Mouse (Mus musculus): ENCODE data around the gene Olfr154.
"Not testable (repeated sequence)": the region's sequence is repeated elsewhere in the genome, so short reads cannot be mapped to it uniquely, and the experiment has no call there.

Olfr154 gene

GRCm38 (mm10) chr2:85664355-85664754, at the start of gene Olfr154:
Gene Olfr154 (minus strand): TSS chr2:85664455.
- not testable (repeated sequence) for TF ChIP-seq GATA4 (IDR thresholded peaks at IDR 0.05; ENCODE audit: insufficient replicate concordance, low read length)

- TF ChIP-seq GATA4 (IDR thresholded peaks at IDR 0.05; ENCODE audit: insufficient replicate concordance, low read length) = no peak
Observed at GRCm38 (mm10) chr2:85711159-85711558, 46.9 kb upstream of the Olfr154 start.

- no peak for TF ChIP-seq GATA4 (IDR thresholded peaks at IDR 0.05; ENCODE audit: insufficient replicate concordance, low read length)
Observed at GRCm38 (mm10) chr2:85689131-85689530, 24.9 kb upstream of the Olfr154 start, which contains the start of gene Olfr1008. Gene Olfr1008 (plus strand): TSS chr2:85689431.

- TF ChIP-seq GATA4 (IDR thresholded peaks at IDR 0.05; ENCODE audit: insufficient replicate concordance, low read length) = no peak
Observed at GRCm38 (mm10) chr2:85678667-85679066, 14.4 kb upstream of the Olfr154 start, which contains the start of gene Olfr1006. Gene Olfr1006 (minus strand): TSS chr2:85678767.

GRCm38 (mm10) chr2:85650604-85651003, 13.7 kb downstream of the Olfr154 start, which contains the start of gene Olfr1002:
Gene Olfr1002 (minus strand): TSS chr2:85650704.
- no peak for TF ChIP-seq GATA4 (IDR thresholded peaks at IDR 0.05; ENCODE audit: insufficient replicate concordance, low read length)
